Mouse (Mus musculus): ENCODE measurements at regions not wholly inside any gene's neighbourhood (a gene's known extent, or its start where the extent isn't known, plus 50 kb on each side); places are given as distances from the start of the nearest gene placed in this dataset.

- TF ChIP-seq POLR2A (IDR thresholded peaks at IDR 0.05; ENCODE audit: borderline replicate concordance, insufficient read depth, low read length): no peak
- peak; percentile 30; the same call in 1 of the 2 replicates for TF ChIP-seq CTCF (IDR thresholded peaks at IDR 0.05; ENCODE audit: borderline replicate concordance, insufficient read depth, low read depth, low read length)
Measured at GRCm38 (mm10) chr15:8849413-8849812, 118.3 kb upstream of the Ranbp3l start.
